Mouse (Mus musculus): Measurements from ENCODE around the gene Dact2. TPM values are rescaled to one million over a fixed set of nuclear protein-coding genes. Genes with fewer than 3 reads are reported as not detected.

The Dact2 gene
- polyA plus RNA-seq, 1 experiment from 2014 or later, result 1.1 TPM

DNA sequence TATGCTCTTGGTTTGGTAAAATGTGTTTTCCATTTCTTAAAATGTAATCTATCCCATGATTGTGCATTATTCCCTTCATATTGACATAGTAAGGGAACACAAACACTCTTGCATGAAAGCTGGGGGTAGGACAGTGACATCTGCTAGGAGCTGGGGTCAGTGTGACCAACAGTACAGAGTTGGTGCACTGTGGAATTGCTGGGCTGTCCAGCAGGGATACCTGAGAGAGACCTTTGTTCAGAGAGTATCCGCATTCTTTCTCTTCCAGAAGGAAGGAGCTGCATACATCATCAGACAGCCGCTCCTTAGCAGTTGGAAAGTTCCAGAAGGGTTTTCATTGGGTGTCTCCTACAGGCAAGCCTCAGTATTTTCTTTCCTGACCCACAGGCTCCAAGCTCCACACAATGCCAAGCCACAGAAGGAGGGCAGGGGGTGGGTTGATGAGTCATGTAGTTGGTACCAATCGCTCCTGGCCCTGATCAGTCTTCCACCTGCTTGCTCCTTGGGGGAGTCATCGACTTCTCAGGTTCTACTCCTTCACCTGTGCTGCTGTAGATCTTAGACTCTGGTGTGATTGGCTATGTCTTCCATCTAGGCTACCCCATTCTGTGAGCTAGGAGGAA lies 19.8 kb downstream of the Dact2 start:
- WGBS, result 92% methylated on average over 4 of the region's 4 CpGs
- DNase-seq (ENCODE audit: low spot score), result no peak

DNA sequence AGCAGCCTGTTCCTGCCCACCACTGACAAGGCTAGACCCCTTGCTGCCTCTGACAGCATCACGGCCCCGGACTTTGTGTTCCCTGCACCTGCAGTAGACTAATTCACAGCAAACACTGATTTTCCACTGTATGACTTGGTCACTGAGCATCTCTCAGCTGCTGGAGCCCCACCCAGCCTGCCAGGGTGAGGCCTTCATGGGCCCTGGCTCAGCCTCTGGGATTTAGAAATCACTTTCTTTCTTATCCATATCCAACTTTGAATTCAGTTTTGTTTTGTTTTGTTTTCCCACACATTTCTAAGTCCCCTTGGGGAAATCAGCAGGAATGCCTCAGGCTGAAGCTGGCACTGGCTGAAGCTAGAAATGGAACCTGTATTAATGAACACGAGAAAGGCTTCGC lies 20.4 kb downstream of the Dact2 start:
- H3K9ac ChIP-seq (ENCODE audit: low read length), result no peak overlapping the region
- no peaks in the 10 kb centered on the region for H3K4me1 ChIP-seq (ENCODE audit: control insufficient read depth, insufficient read depth, low read length)
- WGBS, result 96% methylated on average over 4 of the region's 4 CpGs
- no peaks in the 10 kb centered on the region for H3K27me3 ChIP-seq (ENCODE audit: control insufficient read depth, insufficient read depth, low read length)
- no peak for ATAC-seq (ENCODE audit: insufficient read depth, low FRiP score, low TSS enrichment)
- H3K4me2 ChIP-seq (ENCODE audit: low read depth), result no peak overlapping the region
- no peak for DNase-seq (ENCODE audit: low spot score)
- H3K36me3 ChIP-seq (ENCODE audit: control insufficient read depth, insufficient read depth, low read length), result no peaks in the 10 kb centered on the region
- H3K9me3 ChIP-seq (ENCODE audit: control insufficient read depth, low read length), result no peaks in the 10 kb centered on the region
- H3K4me3 ChIP-seq (ENCODE audit: low read depth, low read length), result no peak overlapping the region
- no peak overlapping the region for H3K27ac ChIP-seq (ENCODE audit: low read depth, low read length)

More for the DNA sequence above, 19.8 kb downstream of the Dact2 start:
- Histone ChIP-seq H3K4me2 (ENCODE audit: low read depth) (no peak overlapping the region), H3K36me3 (ENCODE audit: control insufficient read depth, insufficient read depth, low read length) (no peaks in the 10 kb centered on the region), H3K27ac (ENCODE audit: low read depth, low read length) (no peak overlapping the region), H3K4me3 (ENCODE audit: low read depth, low read length) (no peak overlapping the region), H3K27me3 (ENCODE audit: control insufficient read depth, insufficient read depth, low read length) (no peaks in the 10 kb centered on the region), H3K9ac (ENCODE audit: low read length) (no peak overlapping the region), H3K9me3 (ENCODE audit: control insufficient read depth, low read length) (no peaks in the 10 kb centered on the region), H3K4me1 (ENCODE audit: control insufficient read depth, insufficient read depth, low read length) (no peaks in the 10 kb centered on the region)
- no peak for ATAC-seq (ENCODE audit: insufficient read depth, low FRiP score, low TSS enrichment)

DNA sequence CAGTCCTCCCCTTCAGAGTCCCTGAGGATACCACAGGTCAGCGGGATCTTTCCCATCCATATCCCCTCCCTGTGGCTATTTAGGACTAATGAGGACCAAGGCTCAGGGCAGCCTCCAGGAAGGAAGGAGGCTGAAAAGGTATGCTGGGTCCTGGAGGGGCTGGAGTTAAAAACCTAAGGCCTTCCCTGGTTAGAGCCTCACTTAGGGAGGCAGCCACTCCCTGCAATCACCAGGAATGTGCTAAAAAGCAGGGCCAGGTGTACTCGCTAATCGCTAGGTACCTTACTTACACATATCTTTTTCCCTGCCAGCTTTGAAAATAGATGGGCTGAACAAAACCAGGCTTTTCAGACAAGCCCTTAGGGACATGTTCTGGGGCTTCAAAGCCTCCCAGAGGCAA lies 21.2 kb downstream of the Dact2 start:
- H3K4me1 ChIP-seq (ENCODE audit: control insufficient read depth, insufficient read depth, low read length), result no peaks in the 10 kb centered on the region

DNA sequence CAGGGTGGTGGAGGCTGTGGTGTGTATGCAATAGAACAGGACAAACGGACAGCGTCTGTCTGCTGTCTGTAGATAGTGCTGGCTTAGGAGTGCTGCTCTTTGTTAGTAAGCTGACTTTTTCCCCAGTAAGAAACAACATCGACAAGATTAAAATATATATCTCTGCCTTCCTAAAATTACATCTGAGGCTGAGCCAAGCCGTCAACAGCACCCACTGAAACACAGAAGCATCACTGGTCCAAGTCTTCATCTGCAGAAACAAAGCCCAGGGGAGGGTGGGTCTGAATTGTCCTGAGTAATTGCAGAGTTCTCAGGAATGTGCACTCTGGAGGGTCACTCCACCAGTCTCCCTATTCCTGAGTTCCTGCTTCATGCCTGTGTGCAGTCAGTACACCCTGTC lies 25.2 kb downstream of the Dact2 start:
- Histone ChIP-seq H3K36me3 (ENCODE audit: control insufficient read depth, insufficient read depth, low read length) (no peaks in the 10 kb centered on the region), H3K27me3 (ENCODE audit: control insufficient read depth, insufficient read depth, low read length) (no peaks in the 10 kb centered on the region), H3K9ac (ENCODE audit: low read length) (no peak overlapping the region), H3K4me2 (ENCODE audit: low read depth) (no peak overlapping the region), H3K9me3 (ENCODE audit: control insufficient read depth, low read length) (no peaks in the 10 kb centered on the region), H3K27ac (ENCODE audit: low read depth, low read length) (no peak overlapping the region), H3K4me1 (ENCODE audit: control insufficient read depth, insufficient read depth, low read length) (no peaks in the 10 kb centered on the region), H3K4me3 (ENCODE audit: low read depth, low read length) (no peak overlapping the region)
- no peak for ATAC-seq (ENCODE audit: insufficient read depth, low FRiP score, low TSS enrichment)
- no peak for DNase-seq (ENCODE audit: low spot score)
- 71% methylated on average over 4 of the region's 4 CpGs for WGBS

More for the DNA sequence above, 21.2 kb downstream of the Dact2 start:
- no peak overlapping the region for H3K4me2 ChIP-seq (ENCODE audit: low read depth)
- WGBS, result 87% methylated on average over 3 of the region's 3 CpGs
- H3K4me3 ChIP-seq (ENCODE audit: low read depth, low read length), result no peak overlapping the region
- no peaks in the 10 kb centered on the region for H3K9me3 ChIP-seq (ENCODE audit: control insufficient read depth, low read length)
- H3K27ac ChIP-seq (ENCODE audit: low read depth, low read length), result no peak overlapping the region
- H3K36me3 ChIP-seq (ENCODE audit: control insufficient read depth, insufficient read depth, low read length), result no peaks in the 10 kb centered on the region
- H3K9ac ChIP-seq (ENCODE audit: low read length), result no peak overlapping the region
- H3K27me3 ChIP-seq (ENCODE audit: control insufficient read depth, insufficient read depth, low read length), result no peaks in the 10 kb centered on the region
- no peak for ATAC-seq (ENCODE audit: insufficient read depth, low FRiP score, low TSS enrichment)
- DNase-seq (ENCODE audit: low spot score), result no peak

DNA sequence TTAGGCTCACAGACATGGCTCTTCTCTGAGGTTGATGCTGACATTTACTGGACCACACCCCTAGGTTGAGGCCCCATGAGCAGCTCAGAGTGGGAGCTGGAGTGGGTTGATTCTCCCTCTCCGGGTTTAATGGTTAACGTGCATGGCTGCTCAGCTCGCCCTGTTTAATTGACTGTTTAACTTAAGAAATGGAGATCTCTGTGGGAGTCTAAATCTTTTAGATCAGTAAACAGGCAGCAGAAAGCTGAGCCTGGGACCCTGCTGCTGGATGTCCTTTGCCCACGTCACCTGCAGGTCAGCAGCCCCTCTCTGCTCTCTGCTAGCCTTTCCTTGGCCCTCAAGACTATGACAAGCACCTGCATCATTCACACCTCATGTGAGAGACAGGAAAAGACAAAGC lies 25.6 kb downstream of the Dact2 start:
- no peak overlapping the region for H3K4me3 ChIP-seq (ENCODE audit: low read depth, low read length)
- H3K4me2 ChIP-seq (ENCODE audit: low read depth), result no peak overlapping the region
- 35% methylated on average over 4 of the region's 4 CpGs for WGBS
- ATAC-seq (ENCODE audit: insufficient read depth, low FRiP score, low TSS enrichment), result no peak
- H3K27ac ChIP-seq (ENCODE audit: low read depth, low read length), result no peak overlapping the region
- H3K9ac ChIP-seq (ENCODE audit: low read length), result no peak overlapping the region
- no peaks in the 10 kb centered on the region for H3K9me3 ChIP-seq (ENCODE audit: control insufficient read depth, low read length)
- DNase-seq (ENCODE audit: low spot score), result no peak
- 0 out of 2 replicates have a peak, but pooled peaks cover 2% of the 10 kb centered on the region for H3K4me1 ChIP-seq (ENCODE audit: control insufficient read depth, insufficient read depth, low read length)
- H3K36me3 ChIP-seq (ENCODE audit: control insufficient read depth, insufficient read depth, low read length), result no peaks in the 10 kb centered on the region
- H3K27me3 ChIP-seq (ENCODE audit: control insufficient read depth, insufficient read depth, low read length), result no peaks in the 10 kb centered on the region

DNA sequence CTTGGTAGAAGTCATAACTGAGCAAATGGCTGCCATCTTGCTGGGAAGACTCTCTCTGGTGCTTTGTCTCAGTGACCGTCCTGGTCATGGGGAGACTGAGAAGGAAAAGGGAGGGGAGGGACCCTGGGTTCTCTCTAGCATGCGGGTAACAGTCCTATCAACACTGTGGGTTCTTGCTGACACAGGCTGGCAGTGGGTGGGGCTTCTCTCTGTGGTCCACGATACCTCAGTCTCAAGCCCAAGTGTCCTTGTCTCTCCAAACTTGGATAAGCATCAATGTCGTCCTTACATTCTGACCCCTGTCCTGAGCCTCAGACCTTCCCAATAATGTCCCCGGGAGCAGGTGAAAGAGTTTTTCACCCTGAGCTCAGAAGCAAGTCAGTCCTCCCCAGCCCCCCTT lies 26.1 kb downstream of the Dact2 start:
- no peak overlapping the region for H3K9ac ChIP-seq (ENCODE audit: low read length)
- no peaks in the 10 kb centered on the region for H3K36me3 ChIP-seq (ENCODE audit: control insufficient read depth, insufficient read depth, low read length)
- H3K27ac ChIP-seq (ENCODE audit: low read depth, low read length), result no peak overlapping the region
- H3K27me3 ChIP-seq (ENCODE audit: control insufficient read depth, insufficient read depth, low read length), result no peaks in the 10 kb centered on the region
- ATAC-seq (ENCODE audit: insufficient read depth, low FRiP score, low TSS enrichment) (no peak), DNase-seq (ENCODE audit: low spot score) (no peak)
- H3K9me3 ChIP-seq (ENCODE audit: control insufficient read depth, low read length), result no peaks in the 10 kb centered on the region
- H3K4me3 ChIP-seq (ENCODE audit: low read depth, low read length), result no peak overlapping the region
- no peak overlapping the region for H3K4me2 ChIP-seq (ENCODE audit: low read depth)
- WGBS, result 61% methylated on average over 5 of the region's 5 CpGs
- H3K4me1 ChIP-seq (ENCODE audit: control insufficient read depth, insufficient read depth, low read length), result 0 out of 2 replicates have a peak, but pooled peaks cover 5% of the 10 kb centered on the region

DNA sequence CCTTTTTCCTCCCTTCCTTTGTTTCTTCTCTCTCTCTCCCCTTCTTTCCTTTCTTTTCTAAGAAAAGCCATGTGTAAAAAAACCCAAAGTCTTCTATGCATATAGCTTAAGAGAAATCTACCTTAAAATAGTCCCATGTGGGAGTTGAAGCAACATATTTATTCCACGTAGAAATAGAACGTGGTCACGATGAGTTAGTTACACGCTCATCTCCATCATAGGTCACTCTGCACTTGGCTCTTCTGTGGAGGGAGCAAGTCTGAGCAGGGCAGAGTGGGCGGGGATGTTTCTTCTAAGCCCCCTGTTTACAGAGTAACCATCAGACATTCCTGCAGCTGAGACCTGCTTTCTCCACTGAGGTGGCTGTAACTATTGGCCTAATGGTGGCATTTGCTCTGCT lies 27.1 kb downstream of the Dact2 start:
- Histone ChIP-seq H3K36me3 (ENCODE audit: control insufficient read depth, insufficient read depth, low read length) (no peaks in the 10 kb centered on the region), H3K27me3 (ENCODE audit: control insufficient read depth, insufficient read depth, low read length) (no peaks in the 10 kb centered on the region), H3K9ac (ENCODE audit: low read length) (no peak overlapping the region), H3K4me2 (ENCODE audit: low read depth) (no peak overlapping the region), H3K4me1 (ENCODE audit: control insufficient read depth, insufficient read depth, low read length) (0 out of 2 replicates have a peak, but pooled peaks cover 5% of the 10 kb centered on the region), H3K27ac (ENCODE audit: low read depth, low read length) (no peak overlapping the region), H3K4me3 (ENCODE audit: low read depth, low read length) (no peak overlapping the region), H3K9me3 (ENCODE audit: control insufficient read depth, low read length) (no peaks in the 10 kb centered on the region)
- 69% methylated on average over 5 of the region's 5 CpGs for WGBS
- DNase-seq (ENCODE audit: low spot score) (no peak), ATAC-seq (ENCODE audit: insufficient read depth, low FRiP score, low TSS enrichment) (no peak)

DNA sequence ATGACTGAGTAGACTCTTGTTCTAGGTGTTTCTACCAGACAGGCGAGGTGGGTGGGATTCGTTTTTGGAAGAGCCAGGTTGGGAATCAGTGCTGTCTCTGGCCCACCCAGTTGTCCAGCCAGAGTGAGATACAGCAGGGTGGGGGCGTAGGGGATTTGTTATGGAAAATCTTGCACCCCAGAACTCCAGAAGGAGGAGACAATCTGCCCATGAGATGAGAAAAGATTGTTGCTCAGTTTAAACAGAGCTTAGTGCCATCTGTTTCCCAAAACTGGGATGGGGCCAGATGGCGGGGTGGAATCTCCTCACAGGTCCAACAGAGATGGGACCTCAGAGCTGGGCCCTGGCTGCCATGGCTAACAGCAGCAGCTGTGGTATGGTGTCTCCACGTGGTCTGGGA lies 28.4 kb downstream of the Dact2 start:
- DNase-seq (ENCODE audit: low spot score), result no peak
- Histone ChIP-seq H3K9me3 (ENCODE audit: control insufficient read depth, low read length) (no peaks in the 10 kb centered on the region), H3K27me3 (ENCODE audit: control insufficient read depth, insufficient read depth, low read length) (no peaks in the 10 kb centered on the region), H3K4me1 (ENCODE audit: control insufficient read depth, insufficient read depth, low read length) (0 out of 2 replicates have a peak, but pooled peaks cover 5% of the 10 kb centered on the region), H3K27ac (ENCODE audit: low read depth, low read length) (no peak overlapping the region), H3K36me3 (ENCODE audit: control insufficient read depth, insufficient read depth, low read length) (no peaks in the 10 kb centered on the region), H3K4me2 (ENCODE audit: low read depth) (no peak overlapping the region), H3K9ac (ENCODE audit: low read length) (no peak overlapping the region), H3K4me3 (ENCODE audit: low read depth, low read length) (no peak overlapping the region)
- WGBS, result 85% methylated on average over 5 of the region's 5 CpGs
- ATAC-seq (ENCODE audit: insufficient read depth, low FRiP score, low TSS enrichment), result no peak

DNA sequence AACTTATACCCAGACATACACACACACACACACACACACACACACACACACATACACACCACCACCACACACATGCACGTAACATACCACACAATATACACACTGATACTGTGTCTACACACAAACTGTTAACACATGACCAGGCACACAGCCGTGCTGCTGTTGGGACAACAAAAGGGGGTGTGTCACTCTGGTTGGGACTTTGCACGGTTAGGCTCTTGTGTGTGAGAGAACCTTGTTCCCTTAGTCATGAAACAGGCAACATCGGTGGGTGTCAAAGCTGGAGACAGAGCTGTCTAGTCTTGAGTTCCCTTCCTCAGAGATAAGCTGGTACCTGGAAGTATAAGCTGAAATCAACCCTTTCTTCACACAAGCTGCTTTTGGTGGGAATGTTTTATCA lies 29.1 kb downstream of the Dact2 start:
- no peaks in the 10 kb centered on the region for H3K9me3 ChIP-seq (ENCODE audit: control insufficient read depth, low read length)
- DNase-seq (ENCODE audit: low spot score) (no peak), ATAC-seq (ENCODE audit: insufficient read depth, low FRiP score, low TSS enrichment) (no peak)
- no peak overlapping the region for H3K27ac ChIP-seq (ENCODE audit: low read depth, low read length)
- H3K4me3 ChIP-seq (ENCODE audit: low read depth, low read length), result no peak overlapping the region
- 76% methylated on average over 4 of the region's 4 CpGs for WGBS
- no peak overlapping the region for H3K4me2 ChIP-seq (ENCODE audit: low read depth)
- H3K9ac ChIP-seq (ENCODE audit: low read length), result no peak overlapping the region
- H3K4me1 ChIP-seq (ENCODE audit: control insufficient read depth, insufficient read depth, low read length), result 0 out of 2 replicates have a peak, but pooled peaks cover 5% of the 10 kb centered on the region
- no peaks in the 10 kb centered on the region for H3K27me3 ChIP-seq (ENCODE audit: control insufficient read depth, insufficient read depth, low read length)
- no peaks in the 10 kb centered on the region for H3K36me3 ChIP-seq (ENCODE audit: control insufficient read depth, insufficient read depth, low read length)

All from neural tube, embryonic 11.5 days (tissue).